Mouse (Mus musculus): ENCODE measurements at regions not wholly inside any gene's neighbourhood (a gene's known extent, or its start where the extent isn't known, plus 50 kb on each side); places are given as distances from the start of the nearest gene placed in this dataset.

GRCm38 (mm10) chr4:150717866-150718265 lies 65.9 kb upstream of the Slc45a1 start:
- Histone ChIP-seq H3K9ac (no peak overlapping the region), H3K27ac (no peak overlapping the region), H3K4me1 (replicated peaks) (peaks cover 9% of the 10 kb centered on the region; the same call in 1 of the 2 replicates), H3K4me2 (no peak overlapping the region), H3K36me3 (no peaks in the 10 kb centered on the region), H3K4me3 (no peak overlapping the region), H3K9me3 (replicated peaks) (no peaks in the 10 kb centered on the region), H3K27me3 (no peaks in the 10 kb centered on the region)
- 61% methylated on average over 7 of the region's 7 CpGs for WGBS
- ATAC-seq (replicated peaks; ENCODE audit: insufficient number of reproducible peaks, insufficient read depth, low FRiP score, low read depth) = no peak

- Histone ChIP-seq H3K4me2 (no peak overlapping the region), H3K4me3 (no peak overlapping the region), H3K27ac (no peak overlapping the region), H3K36me3 (no peaks in the 10 kb centered on the region), H3K9ac (no peak overlapping the region), H3K27me3 (no peaks in the 10 kb centered on the region), H3K4me1 (replicated peaks) (peaks cover 9% of the 10 kb centered on the region; the same call in 1 of the 2 replicates), H3K9me3 (replicated peaks) (no peaks in the 10 kb centered on the region)
- ATAC-seq (replicated peaks; ENCODE audit: insufficient number of reproducible peaks, insufficient read depth, low FRiP score, low read depth) = no peak
- 76% methylated on average over 2 of the region's 2 CpGs for WGBS
Measured at GRCm38 (mm10) chr4:150715051-150715450, 63.1 kb upstream of the Slc45a1 start.

GRCm38 (mm10) chr4:150713291-150713690 lies 61.3 kb upstream of the Slc45a1 start:
- peaks cover 14% of the 10 kb centered on the region for H3K4me1 ChIP-seq (replicated peaks)
- H3K4me3 ChIP-seq = no peak overlapping the region
- H3K9me3 ChIP-seq (replicated peaks) = no peaks in the 10 kb centered on the region
- H3K4me2 ChIP-seq = no peak overlapping the region
- no peaks in the 10 kb centered on the region for H3K36me3 ChIP-seq
- H3K27me3 ChIP-seq = no peaks in the 10 kb centered on the region
- WGBS = 48% methylated on average over 5 of the region's 5 CpGs
- H3K27ac ChIP-seq = peak overlapping the region; percentile 41
- no peak for ATAC-seq (replicated peaks; ENCODE audit: insufficient number of reproducible peaks, insufficient read depth, low FRiP score, low read depth)
- no peak overlapping the region for H3K9ac ChIP-seq

- Histone ChIP-seq H3K27ac (peak overlapping the region; percentile 37), H3K9me3 (replicated peaks) (no peaks in the 10 kb centered on the region), H3K4me1 (replicated peaks) (peaks cover 17% of the 10 kb centered on the region), H3K36me3 (no peaks in the 10 kb centered on the region), H3K27me3 (no peaks in the 10 kb centered on the region), H3K4me3 (no peak overlapping the region), H3K4me2 (no peak overlapping the region), H3K9ac (no peak overlapping the region)
- 38% methylated on average over 10 of the region's 10 CpGs for WGBS
- no peak for ATAC-seq (replicated peaks; ENCODE audit: insufficient number of reproducible peaks, insufficient read depth, low FRiP score, low read depth)
Measured at GRCm38 (mm10) chr4:150712856-150713255, 60.9 kb upstream of the Slc45a1 start.

GRCm38 (mm10) chr4:150711646-150712045 lies 59.7 kb upstream of the Slc45a1 start:
- no peaks in the 10 kb centered on the region for H3K36me3 ChIP-seq
- H3K4me1 ChIP-seq (replicated peaks) = peaks cover 24% of the 10 kb centered on the region
- no peak overlapping the region for H3K4me3 ChIP-seq
- no peak overlapping the region for H3K4me2 ChIP-seq
- H3K9me3 ChIP-seq (replicated peaks) = no peaks in the 10 kb centered on the region
- WGBS = 93% methylated on average over 6 of the region's 6 CpGs
- H3K9ac ChIP-seq = no peak overlapping the region
- no peaks in the 10 kb centered on the region for H3K27me3 ChIP-seq
- H3K27ac ChIP-seq = no peak overlapping the region
- no peak for ATAC-seq (replicated peaks; ENCODE audit: insufficient number of reproducible peaks, insufficient read depth, low FRiP score, low read depth)

- Histone ChIP-seq H3K9ac (no peak overlapping the region), H3K4me3 (no peak overlapping the region), H3K27ac (no peak overlapping the region), H3K9me3 (replicated peaks) (no peaks in the 10 kb centered on the region), H3K4me2 (no peak overlapping the region), H3K27me3 (0 out of 2 replicates have a peak, but pooled peaks cover 5% of the 10 kb centered on the region), H3K36me3 (no peaks in the 10 kb centered on the region), H3K4me1 (replicated peaks) (peaks cover 26% of the 10 kb centered on the region)
- ATAC-seq (replicated peaks; ENCODE audit: insufficient number of reproducible peaks, insufficient read depth, low FRiP score, low read depth) = no peak
- 50% methylated on average over 11 of the region's 11 CpGs for WGBS
Measured at GRCm38 (mm10) chr4:150709391-150710130, 57.6 kb upstream of the Slc45a1 start.

- H3K27ac ChIP-seq = no peak overlapping the region
- no peaks in the 10 kb centered on the region for H3K9me3 ChIP-seq (replicated peaks)
- no peak for ATAC-seq (replicated peaks; ENCODE audit: insufficient number of reproducible peaks, insufficient read depth, low FRiP score, low read depth)
- no peak overlapping the region for H3K9ac ChIP-seq
- H3K27me3 ChIP-seq = 0 out of 2 replicates have a peak, but pooled peaks cover 5% of the 10 kb centered on the region
- WGBS = 65% methylated on average over 4 of the region's 4 CpGs
- peaks cover 26% of the 10 kb centered on the region for H3K4me1 ChIP-seq (replicated peaks)
- H3K4me3 ChIP-seq = no peak overlapping the region
- H3K36me3 ChIP-seq = no peaks in the 10 kb centered on the region
- no peak overlapping the region for H3K4me2 ChIP-seq
Measured at GRCm38 (mm10) chr4:150708572-150708984, 56.6 kb upstream of the Slc45a1 start.

GRCm38 (mm10) chr4:150707725-150708571 lies 56.0 kb upstream of the Slc45a1 start:
- no peak overlapping the region for H3K9ac ChIP-seq
- 70% methylated on average over 20 of the region's 20 CpGs for WGBS
- H3K9me3 ChIP-seq (replicated peaks) = no peaks in the 10 kb centered on the region
- H3K27me3 ChIP-seq = 0 out of 2 replicates have a peak, but pooled peaks cover 5% of the 10 kb centered on the region
- H3K36me3 ChIP-seq = no peaks in the 10 kb centered on the region
- H3K4me2 ChIP-seq = no peak overlapping the region
- 0 out of 2 replicates have a peak overlapping the region, but pooled peaks have one; percentile 9 for H3K27ac ChIP-seq
- no peak for ATAC-seq (replicated peaks; ENCODE audit: insufficient number of reproducible peaks, insufficient read depth, low FRiP score, low read depth)
- H3K4me3 ChIP-seq = no peak overlapping the region
- peaks cover 26% of the 10 kb centered on the region for H3K4me1 ChIP-seq (replicated peaks)

GRCm38 (mm10) chr4:150706793-150707724 lies 55.1 kb upstream of the Slc45a1 start:
- WGBS = 50% methylated on average over 19 of the region's 19 CpGs

GRCm38 (mm10) chr4:150706291-150706690 lies 54.3 kb upstream of the Slc45a1 start:
- Histone ChIP-seq H3K4me1 (replicated peaks) (peaks cover 26% of the 10 kb centered on the region), H3K36me3 (no peaks in the 10 kb centered on the region), H3K4me2 (no peak overlapping the region), H3K9ac (no peak overlapping the region), H3K9me3 (replicated peaks) (no peaks in the 10 kb centered on the region), H3K27me3 (0 out of 2 replicates have a peak, but pooled peaks cover 5% of the 10 kb centered on the region), H3K27ac (no peak overlapping the region), H3K4me3 (no peak overlapping the region)
- no peak for ATAC-seq (replicated peaks; ENCODE audit: insufficient number of reproducible peaks, insufficient read depth, low FRiP score, low read depth)
- 91% methylated on average over 7 of the region's 7 CpGs for WGBS

More at GRCm38 (mm10) chr4:150706793-150707724, 55.1 kb upstream of the Slc45a1 start:
- H3K27me3 ChIP-seq = 0 out of 2 replicates have a peak, but pooled peaks cover 5% of the 10 kb centered on the region
- no peaks in the 10 kb centered on the region for H3K9me3 ChIP-seq (replicated peaks)
- H3K36me3 ChIP-seq = no peaks in the 10 kb centered on the region
- H3K9ac ChIP-seq = no peak overlapping the region
- H3K27ac ChIP-seq = 0 out of 2 replicates have a peak overlapping the region, but pooled peaks have one; percentile 9
- ATAC-seq (replicated peaks; ENCODE audit: insufficient number of reproducible peaks, insufficient read depth, low FRiP score, low read depth) = no peak
- H3K4me2 ChIP-seq = no peak overlapping the region
- H3K4me1 ChIP-seq (replicated peaks) = peaks cover 26% of the 10 kb centered on the region
- H3K4me3 ChIP-seq = no peak overlapping the region

Data from heart, embryonic 15.5 days (tissue).